Mouse (Mus musculus) midbrain, postnatal 0 days (tissue): ENCODE measurements around the gene Porcn. TPM values are rescaled to one million over a fixed set of nuclear protein-coding genes. Genes with fewer than 3 reads are reported as not detected.

Experiments
- ATAC-seq: fragments of 200-750 bp; cut with Nextera tagmentation; 2 replicates; pipeline ENCODE4 v1.8.0; 2017; ENCODE audit warnings: moderate number of reproducible peaks, mild to moderate bottlenecking, moderate TSS enrichment, moderate library complexity; ENCODE audit not compliant: low FRiP score
- DNase-seq: peaks from one replicate; pipeline ENCODE4 v3.0.0-alpha.2; 2015; ENCODE audit warnings: low spot score
- H3K27ac ChIP-seq: fragments of 300-500 bp; sonication (generic); 2 replicates; pipeline ENCODE4 v1.5.1; 2014; ENCODE audit warnings: low read depth, mild to moderate bottlenecking, low read length, mixed read lengths
- H3K27me3 ChIP-seq: fragments of 300-500 bp; sonication (generic); 2 replicates; pipeline ENCODE4 v1.6.1; 2014; ENCODE audit warnings: low read length, control low read depth, mixed read lengths; ENCODE audit not compliant: insufficient read depth
- H3K36me3 ChIP-seq: fragments of 300-500 bp; sonication (generic); 2 replicates; pipeline ENCODE4 v1.6.1; 2014; ENCODE audit warnings: low read length, control low read depth, mixed read lengths; ENCODE audit not compliant: insufficient read depth
- H3K4me1 ChIP-seq: fragments of 300-500 bp; sonication (generic); 2 replicates; pipeline ENCODE4 v1.6.1; 2014; ENCODE audit warnings: mild to moderate bottlenecking, control low read depth, antibody characterized with exemption, low read length, mixed read lengths; ENCODE audit not compliant: insufficient read depth
- H3K4me2 ChIP-seq: fragments of 300-500 bp; sonication (generic); 2 replicates; pipeline ENCODE4 v1.6.1; 2014; ENCODE audit warnings: low read depth, mild to moderate bottlenecking, low read length, mixed read lengths; ENCODE audit not compliant: poor library complexity, severe bottlenecking
- H3K4me3 ChIP-seq: fragments of 300-500 bp; sonication (generic); 2 replicates; pipeline ENCODE4 v1.5.1; 2014; ENCODE audit warnings: low read depth, mild to moderate bottlenecking, low read length, moderate library complexity
- H3K9ac ChIP-seq: fragments of 300-500 bp; sonication (generic); replicated peaks from 2 replicates; pipeline ENCODE4 v1.6.1; 2014; ENCODE audit warnings: mild to moderate bottlenecking, low read length, moderate library complexity, mixed read lengths; ENCODE audit not compliant: poor library complexity, severe bottlenecking
- H3K9me3 ChIP-seq: fragments of 300-500 bp; sonication (generic); 2 replicates; pipeline ENCODE4 v1.6.1; 2016; ENCODE audit warnings: low read length, control low read depth
- CTCF ChIP-seq: IDR thresholded peaks from 2 replicates; pipeline ENCODE4 v1.5.1; 2016; ENCODE audit warnings: antibody characterized with exemption, mild to moderate bottlenecking
- WGBS: fragments of 180-500 bp; shearing (Covaris S2); extraction: QIAGEN DNeasy Blood & Tissue Kit; methylation state at CpG from one replicate; pipeline ENCODE4 v1.1.7; 2014; 5-methylcytosine and 5-hydroxymethylcytosine counted together
- polyA plus RNA-seq: library from polyadenylated mRNA; unstranded; fragments of >200 nt; fragmentation: Nextera tagmentation; extraction: Ambion mirVana; gene quantifications from 2 replicates; pipeline ENCODE4 v1.2.1, GENCODE M21; 2015
- total RNA-seq: library from RNA; depleted of rRNA; stranded (reverse); fragments of >200 nt; gene quantifications from 2 replicates; pipeline ENCODE4 v1.2.3, GENCODE M21; 2014

Gene Porcn
- total and polyA plus RNA-seq, 2 experiments from 2014 or later, result 42.3 to 68.0 TPM

- TF ChIP-seq CTCF, result no peak
- Histone ChIP-seq H3K9ac (no peak overlapping the region), H3K9me3 (no peaks in the 10 kb centered on the region), H3K4me2 (no peak overlapping the region), H3K4me3 (no peak overlapping the region), H3K36me3 (peaks cover 3% of the 10 kb centered on the region; the same call in 1 of the 2 replicates), H3K27me3 (no peaks in the 10 kb centered on the region), H3K4me1 (0 out of 2 replicates have a peak, but pooled peaks cover 4% of the 10 kb centered on the region), H3K27ac (no peak overlapping the region)
- no peak for ATAC-seq
- WGBS, result 87% methylated on average over 10 of the region's 10 CpGs
- no peak for DNase-seq
These were observed 2.2 kb downstream of the Porcn start for GRCm38 (mm10) chrX:8204076-8204475.

GRCm38 (mm10) chrX:8203105-8203504, 3.2 kb downstream of the Porcn start:
- TF ChIP-seq CTCF, result no peak
- DNase-seq, result no peak
- no peaks in the 10 kb centered on the region for H3K9me3 ChIP-seq
- no peak overlapping the region for H3K27ac ChIP-seq
- 0 out of 2 replicates have a peak, but pooled peaks cover 4% of the 10 kb centered on the region for H3K4me1 ChIP-seq
- ATAC-seq, result no peak
- H3K4me2 ChIP-seq, result no peak overlapping the region
- peaks cover 6% of the 10 kb centered on the region; the same call in 1 of the 2 replicates for H3K36me3 ChIP-seq
- H3K27me3 ChIP-seq, result no peaks in the 10 kb centered on the region
- no peak overlapping the region for H3K4me3 ChIP-seq
- no peak overlapping the region for H3K9ac ChIP-seq
- 82% methylated on average over 13 of the region's 14 CpGs for WGBS

GRCm38 (mm10) chrX:8193419-8193723, 13.0 kb downstream of the Porcn start, which contains the start of gene Ebp:
Gene Ebp (minus strand): TSS chrX:8193512.
- Histone ChIP-seq H3K4me3 (peak within 1 kb of the TSS; percentile 46), H3K4me1 (no peaks in the 10 kb centered on the region), H3K27me3 (no peaks in the 10 kb centered on the region), H3K9ac (peak within 1 kb of the TSS; percentile 44), H3K27ac (peak within 1 kb of the TSS; percentile 59), H3K4me2 (peak within 1 kb of the TSS; percentile 51), H3K9me3 (no peaks in the 10 kb centered on the region), H3K36me3 (no peaks in the 10 kb centered on the region)
- no peak for TF ChIP-seq CTCF
- peak; percentile 59 for ATAC-seq
- DNase-seq, result peak; percentile 55
- WGBS, result 32% methylated on average over 10 of the region's 10 CpGs

- peak overlapping the region; percentile 44; the same call in 1 of the 2 replicates for H3K9ac ChIP-seq
- H3K4me2 ChIP-seq, result peak overlapping the region; percentile 51
- H3K36me3 ChIP-seq, result no peaks in the 10 kb centered on the region
- H3K4me3 ChIP-seq, result peak overlapping the region; percentile 46
- no peaks in the 10 kb centered on the region for H3K4me1 ChIP-seq
- 16% methylated on average over 38 of the region's 38 CpGs for whole genome bisulfite sequencing
- no peak for TF ChIP-seq CTCF
- ATAC-seq, result peak; percentile 96
- peak; percentile 92 for DNase-seq
- peak overlapping the region; percentile 59 for H3K27ac ChIP-seq
- no peaks in the 10 kb centered on the region for H3K9me3 ChIP-seq
- no peaks in the 10 kb centered on the region for H3K27me3 ChIP-seq
These were observed 13.5 kb downstream of the Porcn start for GRCm38 (mm10) chrX:8192640-8193418.

GRCm38 (mm10) chrX:8192126-8192639, 14.1 kb downstream of the Porcn start:
- peak overlapping the region; percentile 46 for H3K4me3 ChIP-seq
- 20% methylated on average over 11 of the region's 13 CpGs for WGBS
- no peaks in the 10 kb centered on the region for H3K36me3 ChIP-seq
- no peaks in the 10 kb centered on the region for H3K9me3 ChIP-seq
- no peaks in the 10 kb centered on the region for H3K27me3 ChIP-seq
- ATAC-seq, result no peak; the same call in 1 of the 2 replicates
- H3K4me2 ChIP-seq, result peak overlapping the region; percentile 51
- no peaks in the 10 kb centered on the region for H3K4me1 ChIP-seq
- DNase-seq, result no peak
- H3K27ac ChIP-seq, result peak overlapping the region; percentile 51
- no peak for TF ChIP-seq CTCF
- H3K9ac ChIP-seq, result peak overlapping the region; percentile 44
